Mouse (Mus musculus) embryonic facial prominence, embryonic 12.5 days (tissue): ENCODE results near the gene Pou6f2. TPM values are rescaled to one million over a fixed set of nuclear protein-coding genes. Genes with fewer than 3 reads are reported as not detected.

Source experiments
- ATAC-seq: fragments of 200-750 bp; cut with Nextera tagmentation; 2 replicates; pipeline ENCODE4 v1.8.0; 2017; ENCODE audit not compliant: insufficient number of reproducible peaks, insufficient read depth, low FRiP score, low TSS enrichment
- H3K27ac ChIP-seq: fragments of 300-500 bp; sonication (generic); 2 replicates; pipeline ENCODE4 v1.5.1; 2016; ENCODE audit warnings: mild to moderate bottlenecking
- H3K27me3 ChIP-seq: fragments of 300-500 bp; sonication (generic); 2 replicates; pipeline ENCODE4 v1.6.1; 2016; ENCODE audit warnings: mild to moderate bottlenecking, moderate library complexity
- H3K36me3 ChIP-seq: fragments of 300-500 bp; sonication (generic); 2 replicates; pipeline ENCODE4 v1.6.1; 2016; ENCODE audit warnings: mild to moderate bottlenecking
- H3K4me1 ChIP-seq: fragments of 300-500 bp; sonication (generic); 2 replicates; pipeline ENCODE4 v1.6.1; 2016
- H3K4me2 ChIP-seq: fragments of 300-500 bp; sonication (generic); replicated peaks from 2 replicates; pipeline ENCODE4 v1.6.1; 2016; ENCODE audit warnings: mild to moderate bottlenecking, moderate library complexity
- H3K4me3 ChIP-seq: fragments of 300-500 bp; sonication (generic); 2 replicates; pipeline ENCODE4 v1.5.1; 2016; ENCODE audit warnings: mild to moderate bottlenecking
- H3K9ac ChIP-seq: fragments of 300-500 bp; sonication (generic); 2 replicates; pipeline ENCODE4 v1.6.1; 2016; ENCODE audit warnings: mild to moderate bottlenecking, moderate library complexity
- H3K9me3 ChIP-seq: fragments of 300-500 bp; sonication (generic); 2 replicates; pipeline ENCODE4 v1.6.1; 2016; ENCODE audit warnings: mild to moderate bottlenecking, moderate library complexity
- WGBS: fragments of 180-500 bp; shearing (Covaris S2); methylation state at CpG from one replicate; pipeline ENCODE4 v1.1.7; 2016; 5-methylcytosine and 5-hydroxymethylcytosine counted together
- polyA plus RNA-seq: library from polyadenylated mRNA; unstranded; fragments of >200 nt; fragmentation: Nextera tagmentation; extraction: Ambion mirVana; gene quantifications from 2 replicates; pipeline ENCODE4 v1.2.1, GENCODE M21; 2016

Gene Pou6f2
- 0.27 and 0.79 TPM in 2 replicates for polyA plus RNA-seq

DNA sequence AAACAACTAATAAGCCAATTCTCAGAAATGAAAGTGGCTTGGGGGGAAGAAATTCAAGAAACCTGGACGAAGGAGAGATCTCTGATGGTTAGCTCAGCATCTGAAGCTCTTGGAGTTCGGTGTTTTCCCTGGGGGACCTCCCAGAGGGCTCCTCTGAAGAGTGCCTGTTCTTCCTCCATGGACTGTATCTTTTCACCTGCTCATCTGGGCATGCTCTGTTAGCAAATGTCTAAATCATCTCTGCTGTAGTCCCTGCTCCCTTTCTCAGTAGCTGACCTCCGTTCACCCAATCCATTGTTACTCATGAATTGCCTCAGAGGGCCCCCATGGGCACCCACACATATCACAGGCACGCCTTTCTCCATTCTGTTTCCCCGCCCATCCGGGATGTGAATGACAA, at the start of gene Pou6f2:
Gene Pou6f2 (minus strand): TSS at position 101 of the 400 bp plus-strand sequence.
- no peak within 1 kb of the TSS for H3K9ac ChIP-seq
- H3K4me1 ChIP-seq, result no peaks in the 10 kb centered on the region
- no peak within 1 kb of the TSS for H3K4me3 ChIP-seq
- 85% methylated on average over 6 of the region's 6 CpGs for WGBS
- no peaks in the 10 kb centered on the region for H3K36me3 ChIP-seq
- H3K27me3 ChIP-seq, result no peaks in the 10 kb centered on the region
- no peak for ATAC-seq
- no peak within 1 kb of the TSS for H3K27ac ChIP-seq
- H3K4me2 ChIP-seq, result no peak within 1 kb of the TSS
- no peaks in the 10 kb centered on the region for H3K9me3 ChIP-seq

DNA sequence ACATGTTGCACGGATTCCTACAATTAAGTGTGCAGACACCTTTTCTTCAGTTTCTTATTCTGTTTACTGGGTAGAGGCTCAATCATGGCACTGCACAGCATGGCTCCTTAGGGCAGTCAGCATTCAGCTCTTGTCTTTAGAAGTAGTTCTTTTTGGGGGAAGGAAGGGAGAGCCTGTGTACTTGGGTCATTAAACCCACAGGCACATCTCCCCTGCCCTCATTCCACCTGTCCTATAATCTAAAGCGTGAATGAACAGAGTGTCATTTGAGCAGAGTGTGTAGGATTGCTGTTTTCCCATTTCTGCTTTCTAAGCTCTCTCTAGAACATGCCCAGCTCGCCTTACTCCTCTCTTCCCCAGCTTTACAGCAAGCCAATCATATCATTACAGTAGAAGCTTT, 42.4 kb upstream of the Pou6f2 start:
- ATAC-seq, result no peak
- WGBS, result 74% methylated on average over 3 of the region's 3 CpGs
- H3K9ac ChIP-seq, result no peak overlapping the region
- H3K4me1 ChIP-seq, result no peaks in the 10 kb centered on the region
- no peak overlapping the region for H3K4me2 ChIP-seq
- no peaks in the 10 kb centered on the region for H3K27me3 ChIP-seq
- H3K36me3 ChIP-seq, result no peaks in the 10 kb centered on the region
- H3K4me3 ChIP-seq, result no peak overlapping the region
- no peaks in the 10 kb centered on the region for H3K9me3 ChIP-seq
- no peak overlapping the region for H3K27ac ChIP-seq

DNA sequence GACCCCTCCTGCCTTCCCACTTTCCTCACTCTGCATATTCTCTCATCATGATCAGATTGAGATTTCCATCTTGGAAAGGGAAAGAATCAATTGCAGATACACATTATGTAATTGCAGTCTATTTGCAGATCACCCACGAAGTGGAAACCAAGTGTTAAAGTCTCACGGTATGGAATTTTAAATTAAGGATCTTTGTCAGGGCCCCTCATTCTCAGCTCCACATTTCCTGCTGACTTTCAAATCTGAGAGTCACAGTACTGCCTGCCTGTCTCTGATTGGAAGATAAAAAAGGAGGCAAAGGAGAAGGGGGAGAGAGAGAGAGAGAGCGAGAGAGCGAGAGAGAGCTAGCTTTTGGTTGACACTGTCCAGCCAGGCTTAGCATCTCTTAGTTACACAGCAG, 9.8 kb downstream of the Pou6f2 start:
- Histone ChIP-seq H3K9ac (no peak overlapping the region), H3K4me3 (no peak overlapping the region), H3K4me2 (no peak overlapping the region), H3K27me3 (no peaks in the 10 kb centered on the region), H3K4me1 (no peaks in the 10 kb centered on the region), H3K27ac (no peak overlapping the region), H3K9me3 (no peaks in the 10 kb centered on the region), H3K36me3 (no peaks in the 10 kb centered on the region)
- 84% methylated on average over 4 of the region's 4 CpGs for WGBS
- ATAC-seq, result no peak

DNA sequence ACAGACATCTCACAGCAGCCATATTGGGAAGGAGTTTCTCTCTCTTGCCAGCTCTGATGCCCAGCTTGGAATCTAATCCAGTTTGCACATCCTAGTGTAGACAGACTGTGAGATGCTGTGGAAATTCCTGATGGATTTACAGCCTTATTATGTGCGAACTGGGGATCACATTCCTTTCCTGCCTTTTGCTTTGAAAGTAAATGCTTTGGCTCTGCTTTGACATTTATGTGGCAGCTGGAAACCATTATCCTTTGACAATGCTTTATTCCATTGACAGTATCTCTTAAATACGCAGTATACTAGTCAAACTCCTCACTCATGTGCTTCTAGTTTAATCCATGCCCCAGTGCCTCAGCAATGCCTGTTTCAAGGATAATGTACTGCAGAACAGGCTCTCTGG, 34.1 kb downstream of the Pou6f2 start:
- no peak for ATAC-seq
- Histone ChIP-seq H3K9me3 (no peaks in the 10 kb centered on the region), H3K27me3 (no peaks in the 10 kb centered on the region), H3K4me1 (no peaks in the 10 kb centered on the region), H3K9ac (no peak overlapping the region), H3K4me3 (no peak overlapping the region), H3K27ac (no peak overlapping the region), H3K36me3 (no peaks in the 10 kb centered on the region), H3K4me2 (no peak overlapping the region)
- 16% methylated on average over 2 of the region's 2 CpGs for WGBS

DNA sequence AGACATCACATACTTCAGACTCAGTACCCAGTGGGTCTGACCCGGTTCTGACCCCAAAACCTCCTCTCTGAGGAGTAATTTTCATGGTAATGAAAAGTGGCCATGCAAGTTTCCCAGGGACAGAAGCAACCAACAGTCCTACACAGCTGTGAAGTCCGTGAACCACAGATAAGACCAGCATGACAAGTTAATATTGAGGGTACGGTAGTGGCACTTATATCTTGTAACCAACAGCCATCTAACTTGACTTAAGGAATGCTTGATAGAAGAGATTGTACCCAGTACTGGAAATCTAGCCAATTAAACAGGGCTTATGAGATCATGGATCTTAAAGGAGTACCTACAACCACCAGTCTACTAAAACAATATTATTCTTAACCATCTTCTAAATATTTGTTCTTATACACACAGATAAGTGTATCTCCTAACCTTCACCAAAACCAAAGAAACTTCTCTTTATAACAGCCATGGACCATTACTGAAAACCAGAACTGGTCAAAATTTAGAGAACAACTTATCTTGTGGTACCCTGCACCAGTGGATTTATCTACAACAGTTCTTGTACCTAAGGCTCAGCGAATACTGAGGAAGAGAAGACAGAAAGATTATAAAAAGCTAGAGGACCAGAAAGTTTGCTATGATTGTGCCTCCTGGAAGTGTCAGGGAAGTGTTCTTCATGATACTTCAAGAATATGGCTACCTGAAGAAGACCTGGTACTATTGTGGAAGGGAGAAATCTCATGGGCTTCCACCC, 52.7 kb downstream of the Pou6f2 start:
- ATAC-seq, result no peak
- Histone ChIP-seq H3K4me1 (no peaks in the 10 kb centered on the region), H3K27ac (no peak overlapping the region), H3K4me2 (no peak overlapping the region), H3K27me3 (no peaks in the 10 kb centered on the region), H3K9me3 (no peaks in the 10 kb centered on the region), H3K36me3 (no peaks in the 10 kb centered on the region), H3K4me3 (no peak overlapping the region), H3K9ac (no peak overlapping the region)
- 70% methylated on average over 4 of the region's 4 CpGs for WGBS

DNA sequence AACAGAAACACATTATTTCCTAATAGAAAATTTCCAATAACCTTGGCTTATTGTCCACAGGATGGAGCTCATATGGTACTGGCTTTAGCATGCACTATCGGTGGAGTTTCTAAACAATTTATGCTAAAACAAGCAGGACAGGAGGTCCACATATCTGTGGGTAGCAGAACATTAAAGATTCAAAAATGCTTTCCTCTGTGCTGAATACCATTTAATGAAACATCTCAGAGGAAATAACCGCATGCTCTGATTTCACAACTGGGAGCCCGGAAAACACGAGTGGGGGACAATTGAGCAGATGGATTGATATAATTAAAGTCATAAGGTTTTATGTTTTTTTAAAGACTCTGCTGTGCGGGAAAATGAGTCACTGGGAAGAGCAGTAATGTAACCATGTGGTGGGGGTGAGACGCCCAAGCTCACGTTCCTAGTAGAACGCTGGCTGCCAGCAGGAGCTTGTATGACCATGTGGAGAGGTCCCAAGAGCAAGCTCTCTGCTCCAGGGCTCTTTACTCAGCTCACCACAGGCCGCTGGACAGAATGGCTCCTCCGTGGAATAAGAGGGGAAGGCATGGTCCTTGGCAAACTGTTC, 58.5 kb downstream of the Pou6f2 start:
- peaks cover 3% of the 10 kb centered on the region; the same call in 1 of the 2 replicates for H3K4me1 ChIP-seq
- H3K9ac ChIP-seq, result no peak overlapping the region
- no peaks in the 10 kb centered on the region for H3K9me3 ChIP-seq
- H3K27ac ChIP-seq, result no peak overlapping the region
- no peaks in the 10 kb centered on the region for H3K36me3 ChIP-seq
- no peak overlapping the region for H3K4me3 ChIP-seq
- no peaks in the 10 kb centered on the region for H3K27me3 ChIP-seq
- no peak overlapping the region for H3K4me2 ChIP-seq
- ATAC-seq, result no peak
- 45% methylated on average over 10 of the region's 10 CpGs for WGBS

DNA sequence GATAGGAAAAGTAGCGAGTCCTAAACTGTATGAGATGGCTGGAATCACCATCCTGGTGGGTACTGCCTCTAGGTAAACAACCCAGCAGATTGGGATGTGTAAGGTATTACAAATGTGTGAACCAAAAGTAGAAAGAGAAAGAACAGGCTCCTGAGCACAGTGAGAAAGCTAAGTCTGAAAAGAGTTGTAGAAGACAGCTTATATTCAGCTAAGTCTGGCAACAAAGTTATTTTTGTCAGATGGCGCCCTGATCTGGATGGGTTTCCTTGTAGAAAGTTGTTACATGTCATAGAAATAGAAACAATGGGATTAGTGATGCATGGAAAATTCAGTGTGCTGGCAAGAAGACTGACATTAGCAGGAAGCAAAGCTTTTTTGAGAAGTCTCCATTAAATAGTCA, 59.5 kb downstream of the Pou6f2 start:
- no peaks in the 10 kb centered on the region for H3K9me3 ChIP-seq
- H3K4me2 ChIP-seq, result no peak overlapping the region
- H3K9ac ChIP-seq, result no peak overlapping the region
- no peak for ATAC-seq
- no peak overlapping the region for H3K4me3 ChIP-seq
- 80% methylated on average over 2 of the region's 2 CpGs for WGBS
- no peak overlapping the region for H3K27ac ChIP-seq
- H3K36me3 ChIP-seq, result no peaks in the 10 kb centered on the region
- peaks cover 3% of the 10 kb centered on the region; the same call in 1 of the 2 replicates for H3K4me1 ChIP-seq
- no peaks in the 10 kb centered on the region for H3K27me3 ChIP-seq

DNA sequence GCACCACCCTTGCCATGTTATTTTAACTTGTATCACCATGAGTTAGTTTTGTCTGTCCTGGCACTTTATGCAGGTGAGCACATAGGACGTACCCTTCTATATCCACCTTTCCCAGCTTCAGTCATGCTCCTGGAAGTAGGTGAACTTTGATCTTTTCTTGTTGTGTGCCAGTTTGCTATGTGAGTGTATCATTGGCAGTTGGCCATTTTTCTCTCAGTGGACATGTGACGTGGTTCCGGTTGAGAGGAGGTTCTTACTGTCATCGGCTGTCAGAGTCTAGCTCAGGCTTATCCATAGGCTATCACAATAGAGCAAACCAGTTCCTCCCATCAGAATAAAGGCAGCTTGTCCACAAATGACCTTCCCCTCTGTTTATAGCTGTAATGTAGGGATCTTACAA, 63.5 kb downstream of the Pou6f2 start:
- 89% methylated on average over 4 of the region's 4 CpGs for WGBS

DNA sequence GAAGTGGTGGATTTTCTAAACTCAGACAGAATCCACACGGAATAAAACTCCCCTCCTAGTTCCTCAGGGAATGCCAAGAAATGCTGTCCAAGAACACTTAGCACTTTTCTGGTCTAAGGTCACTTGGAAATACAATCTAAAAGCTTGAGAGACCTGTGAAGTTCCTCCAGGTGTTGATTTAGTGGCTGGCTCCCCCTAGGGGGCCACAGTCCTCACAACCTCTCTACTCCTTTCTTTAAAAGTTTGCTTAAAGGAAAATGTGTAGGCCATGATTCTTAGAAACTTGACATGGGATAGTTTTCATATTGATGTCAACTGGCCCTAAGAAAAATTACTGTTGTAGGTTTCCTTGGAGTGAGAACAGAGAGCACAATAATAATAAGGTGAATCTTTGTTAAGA, 64.9 kb downstream of the Pou6f2 start:
- H3K4me2 ChIP-seq, result no peak overlapping the region
- H3K27me3 ChIP-seq, result no peaks in the 10 kb centered on the region
- H3K4me1 ChIP-seq, result no peaks in the 10 kb centered on the region
- no peak overlapping the region for H3K4me3 ChIP-seq
- no peak overlapping the region for H3K27ac ChIP-seq
- ATAC-seq, result no peak
- H3K36me3 ChIP-seq, result no peaks in the 10 kb centered on the region
- WGBS, result 39% methylated on average over 1 of the region's 1 CpGs
- no peak overlapping the region for H3K9ac ChIP-seq
- H3K9me3 ChIP-seq, result no peaks in the 10 kb centered on the region

More for the DNA sequence above, 63.5 kb downstream of the Pou6f2 start:
- H3K4me1 ChIP-seq, result 0 out of 2 replicates have a peak, but pooled peaks cover under 1% of the 10 kb centered on the region
- no peak overlapping the region for H3K27ac ChIP-seq
- H3K9me3 ChIP-seq, result no peaks in the 10 kb centered on the region
- no peaks in the 10 kb centered on the region for H3K36me3 ChIP-seq
- H3K9ac ChIP-seq, result no peak overlapping the region
- no peak for ATAC-seq
- no peaks in the 10 kb centered on the region for H3K27me3 ChIP-seq
- no peak overlapping the region for H3K4me2 ChIP-seq
- no peak overlapping the region for H3K4me3 ChIP-seq

DNA sequence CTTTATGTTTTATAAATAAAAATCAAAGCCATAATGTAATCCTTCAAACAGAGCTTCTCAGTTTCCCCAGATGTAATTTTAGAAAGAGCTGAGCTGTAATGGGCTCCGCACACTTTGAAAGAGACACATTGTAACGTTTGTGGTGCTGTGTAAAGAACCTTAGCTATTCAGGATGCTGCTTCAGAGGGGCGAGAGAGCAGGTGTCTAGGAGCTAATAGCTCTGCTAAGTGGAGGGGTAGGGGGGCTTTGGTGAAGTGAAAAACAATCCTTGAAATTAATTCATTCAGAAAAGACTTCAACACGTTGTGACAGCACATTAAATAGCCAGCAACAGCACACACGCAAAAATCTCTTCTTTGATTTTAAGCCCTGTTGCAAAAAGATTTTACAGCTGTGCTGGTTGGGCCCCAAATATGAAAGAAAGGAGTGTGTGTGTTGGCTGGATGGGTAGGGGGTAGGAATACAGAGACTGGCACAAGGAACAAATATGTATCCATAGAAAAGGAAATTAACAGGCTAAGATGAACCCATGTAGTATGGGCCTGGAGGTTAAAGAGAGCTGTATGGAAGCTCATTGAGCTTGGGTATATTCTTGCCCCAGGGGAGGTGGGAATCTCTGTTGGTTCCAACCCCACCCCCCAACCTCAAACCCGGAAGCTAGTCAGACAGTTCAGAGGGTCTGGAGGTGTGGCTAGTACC, 73.4 kb downstream of the Pou6f2 start:
- ATAC-seq, result no peak
- Histone ChIP-seq H3K4me2 (no peak overlapping the region), H3K36me3 (no peaks in the 10 kb centered on the region), H3K4me1 (no peaks in the 10 kb centered on the region), H3K9ac (no peak overlapping the region), H3K9me3 (no peaks in the 10 kb centered on the region), H3K27me3 (no peaks in the 10 kb centered on the region), H3K4me3 (no peak overlapping the region), H3K27ac (no peak overlapping the region)
- 49% methylated on average over 6 of the region's 6 CpGs for WGBS

DNA sequence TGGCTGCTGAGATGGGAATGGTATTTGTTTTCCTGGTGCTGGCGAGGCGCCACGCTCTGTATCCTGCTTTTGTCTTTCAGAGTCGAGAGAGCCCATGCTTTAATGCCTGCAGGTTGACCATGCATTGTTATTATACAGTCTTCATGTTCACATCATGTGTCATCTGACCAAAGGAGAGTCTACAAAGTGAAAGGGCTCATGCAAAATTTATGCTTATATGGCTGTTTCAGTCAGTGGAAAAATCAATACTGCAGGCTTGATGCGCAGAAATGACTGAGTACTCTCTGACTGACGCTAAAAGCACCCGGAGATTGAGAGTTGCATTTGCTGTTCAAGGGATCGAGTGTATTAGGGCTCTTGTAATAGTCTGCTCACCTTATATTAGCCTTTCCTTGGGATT, 74.1 kb downstream of the Pou6f2 start:
- Histone ChIP-seq H3K36me3 (no peaks in the 10 kb centered on the region), H3K27ac (no peak overlapping the region), H3K9ac (no peak overlapping the region), H3K4me3 (no peak overlapping the region), H3K9me3 (no peaks in the 10 kb centered on the region), H3K27me3 (no peaks in the 10 kb centered on the region), H3K4me1 (no peaks in the 10 kb centered on the region), H3K4me2 (no peak overlapping the region)
- ATAC-seq, result no peak
- 77% methylated on average over 8 of the region's 8 CpGs for WGBS

DNA sequence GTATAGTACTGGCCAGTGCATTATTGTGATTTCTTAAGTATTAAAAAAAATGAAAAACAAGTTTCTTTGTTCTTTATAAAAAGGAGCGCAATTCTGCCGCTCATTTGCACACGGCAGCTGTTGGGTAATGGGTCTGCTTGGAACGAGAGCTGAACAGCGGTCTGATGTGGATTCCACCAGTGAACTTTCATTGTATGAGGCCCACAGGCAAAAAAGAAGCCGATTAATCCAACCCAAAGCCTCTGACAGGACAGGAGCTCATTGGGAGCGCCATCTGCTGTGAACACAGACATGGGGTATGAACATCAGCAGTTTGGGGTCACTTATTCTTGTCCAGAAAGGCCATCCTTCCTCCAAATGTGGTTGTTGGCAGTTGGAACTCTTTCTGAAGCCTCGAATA, 84.9 kb downstream of the Pou6f2 start:
- WGBS, result 73% methylated on average over 8 of the region's 8 CpGs
- ATAC-seq, result no peak
- Histone ChIP-seq H3K9ac (no peak overlapping the region), H3K9me3 (no peaks in the 10 kb centered on the region), H3K4me1 (no peaks in the 10 kb centered on the region), H3K4me2 (no peak overlapping the region), H3K27ac (no peak overlapping the region), H3K27me3 (no peaks in the 10 kb centered on the region), H3K4me3 (no peak overlapping the region), H3K36me3 (no peaks in the 10 kb centered on the region)
